Mouse (Mus musculus) c-Kit-positive CD71-positive TER-119-negative erythroid progenitor cells, embryonic 14.5 days (primary cell): ENCODE data around the gene Mafb.

Experiments
- DNase-seq: peaks from one replicate; pipeline ENCODE4 v3.0.0-alpha.2; 2013; ENCODE audit warnings: low read depth

Mafb gene

DNA sequence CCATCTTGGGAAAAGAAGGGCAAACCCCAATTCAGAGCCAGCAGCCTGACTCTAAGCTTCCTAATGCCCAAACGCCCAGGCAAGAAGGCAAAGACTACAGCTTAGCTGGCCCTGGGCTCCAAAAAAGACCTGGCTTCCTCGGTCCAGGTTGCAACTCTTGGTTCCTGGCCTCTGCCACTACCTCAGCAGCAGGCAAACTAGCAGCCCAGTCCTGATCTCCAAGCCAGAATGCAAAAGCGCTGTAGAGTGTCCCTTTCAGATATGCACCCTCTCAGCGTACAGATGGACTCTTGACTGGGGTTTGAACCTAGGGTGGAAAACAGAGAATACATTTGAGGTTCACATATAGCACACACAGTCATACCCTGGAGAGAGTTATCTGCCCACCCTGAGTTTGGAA lies 3.7 kb downstream of the Mafb start:
- DNase-seq, result no peak

- no peak for DNase-seq
Measured at GRCm38 (mm10) chr2:160361442-160362121, 5.3 kb downstream of the Mafb start.

- no peak for DNase-seq
Measured at GRCm38 (mm10) chr2:160360234-160360874, 6.5 kb downstream of the Mafb start.

DNA sequence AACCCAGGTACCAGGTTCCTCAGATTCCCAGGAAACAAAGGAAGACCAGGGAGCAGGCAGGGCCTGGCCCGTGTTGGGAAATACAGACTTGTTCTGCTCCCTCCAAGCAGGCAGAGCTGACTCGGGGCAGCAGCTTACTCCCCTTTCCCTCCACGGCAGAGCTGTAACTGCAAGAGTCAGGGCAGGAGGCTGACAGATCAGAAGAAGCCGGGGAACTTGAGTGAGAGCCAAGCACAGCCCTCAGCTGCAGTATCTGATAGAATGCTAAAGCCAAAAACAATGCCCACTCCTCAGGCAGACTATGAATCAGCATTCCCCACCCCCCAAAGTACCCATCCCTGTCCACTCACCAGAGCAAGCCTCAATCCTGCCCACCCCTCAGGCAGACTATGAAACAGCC lies 8.0 kb downstream of the Mafb start:
- no peak for DNase-seq

- no peak for DNase-seq
Measured at GRCm38 (mm10) chr2:160357442-160357841, 9.4 kb downstream of the Mafb start.

DNA sequence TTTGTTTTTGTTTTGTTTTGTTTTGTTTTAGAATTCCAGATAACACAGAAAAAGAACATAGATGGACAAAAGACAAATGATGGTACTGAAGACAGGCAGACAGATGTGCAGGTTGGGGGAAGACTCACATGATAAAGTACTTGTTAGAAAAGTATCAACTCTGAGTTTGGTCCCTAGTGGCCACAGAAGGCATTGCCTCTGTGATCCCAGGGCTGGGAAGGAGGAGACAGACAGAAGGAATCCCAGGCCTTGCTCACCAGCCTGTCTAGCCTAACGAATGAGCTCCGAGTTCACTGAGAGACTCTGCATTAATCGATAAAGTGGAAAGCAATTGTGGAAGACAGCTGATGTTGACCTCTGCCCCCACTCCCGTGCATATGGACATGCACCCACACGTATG lies 10.7 kb downstream of the Mafb start:
- no peak for DNase-seq

GRCm38 (mm10) chr2:160354319-160354718 lies 12.5 kb downstream of the Mafb start:
- DNase-seq, result no peak

DNA sequence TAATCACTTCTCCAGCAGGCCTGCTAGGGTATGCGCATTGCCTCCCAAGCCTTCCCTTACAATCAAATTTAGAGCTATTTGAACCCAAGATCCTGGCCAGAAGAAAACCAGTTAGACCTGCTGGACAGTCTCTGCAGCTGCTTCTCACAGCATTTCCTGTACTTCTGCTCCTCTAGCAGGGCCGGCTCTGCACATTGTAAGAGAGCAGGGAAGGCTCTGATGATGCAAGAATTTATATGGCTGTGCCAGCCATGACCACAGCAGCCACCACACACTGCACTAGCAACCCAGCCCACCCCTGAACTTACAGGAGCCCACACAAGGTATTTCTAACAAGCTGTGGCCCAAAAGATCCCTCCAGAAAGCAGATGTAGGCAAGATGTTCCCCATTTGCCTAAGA lies 13.3 kb downstream of the Mafb start:
- no peak for DNase-seq

DNA sequence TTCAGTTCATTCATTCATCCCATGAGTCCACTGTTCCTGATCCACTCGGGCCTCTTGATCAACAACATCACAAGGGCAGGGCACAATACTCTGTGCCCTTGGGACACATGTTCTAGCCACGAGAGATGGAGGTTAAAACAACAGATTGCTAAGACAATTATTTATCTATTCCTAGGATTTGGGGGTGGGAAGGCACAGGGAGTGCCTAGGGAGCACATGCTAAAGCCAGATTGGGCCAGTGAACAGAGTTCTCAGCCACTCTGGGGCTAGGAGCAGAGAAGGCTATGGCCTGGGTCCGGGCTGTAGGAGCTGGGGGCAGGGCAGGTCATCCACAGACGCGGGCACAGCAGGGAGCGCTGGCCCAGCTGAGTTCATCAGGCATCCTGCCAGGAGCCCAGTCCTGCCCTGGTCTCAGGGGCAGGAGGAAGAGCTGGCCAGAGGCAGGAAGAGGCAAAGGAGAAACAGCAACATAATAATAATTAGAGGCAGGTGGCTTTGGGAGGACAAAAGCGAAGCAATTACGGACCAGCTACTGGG lies 15.8 kb downstream of the Mafb start:
- DNase-seq, result no peak

- no peak for DNase-seq
Measured at GRCm38 (mm10) chr2:160349578-160349977, 17.3 kb downstream of the Mafb start.

DNA sequence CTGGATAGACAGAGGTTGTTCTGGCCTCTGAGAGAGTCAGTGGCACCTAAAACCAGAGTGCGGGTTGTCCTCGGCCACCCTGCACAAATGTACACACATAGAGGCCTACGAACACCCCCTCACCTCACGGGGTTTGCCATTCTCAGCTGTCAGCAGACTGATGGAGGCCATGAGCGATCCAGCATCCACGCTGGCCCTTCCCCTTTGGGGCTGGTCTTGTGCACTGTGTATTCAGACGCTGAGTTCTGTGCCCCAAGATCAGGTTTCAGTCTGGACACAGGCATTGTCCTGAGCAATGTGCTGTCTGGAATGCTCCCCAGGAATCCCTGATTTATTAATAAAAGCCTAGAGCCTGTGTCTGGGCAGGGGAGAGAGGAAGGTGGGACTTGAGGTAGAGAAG lies 18.1 kb downstream of the Mafb start:
- DNase-seq, result no peak

GRCm38 (mm10) chr2:160348072-160348604 lies 18.7 kb downstream of the Mafb start:
- DNase-seq, result no peak

DNA sequence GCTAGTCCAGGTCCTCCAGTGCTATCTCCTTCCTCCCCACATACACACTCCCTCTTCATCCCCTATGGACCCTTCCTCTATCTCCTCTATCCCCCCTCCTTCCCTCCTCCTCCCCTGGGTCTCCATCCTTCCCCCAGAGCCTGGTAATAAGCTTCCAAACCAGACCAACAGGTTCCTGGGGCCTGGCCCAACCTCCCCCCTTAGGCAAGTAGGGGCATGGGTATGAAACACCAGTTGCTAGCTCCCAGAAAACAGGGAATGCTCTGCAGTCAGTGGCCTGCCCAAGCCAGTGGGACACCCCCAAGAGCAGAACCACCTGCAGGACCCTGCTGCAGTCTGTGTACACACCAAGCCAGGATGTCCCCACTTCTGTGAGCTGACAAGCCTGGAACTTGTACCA lies 21.2 kb downstream of the Mafb start:
- no peak for DNase-seq

DNA sequence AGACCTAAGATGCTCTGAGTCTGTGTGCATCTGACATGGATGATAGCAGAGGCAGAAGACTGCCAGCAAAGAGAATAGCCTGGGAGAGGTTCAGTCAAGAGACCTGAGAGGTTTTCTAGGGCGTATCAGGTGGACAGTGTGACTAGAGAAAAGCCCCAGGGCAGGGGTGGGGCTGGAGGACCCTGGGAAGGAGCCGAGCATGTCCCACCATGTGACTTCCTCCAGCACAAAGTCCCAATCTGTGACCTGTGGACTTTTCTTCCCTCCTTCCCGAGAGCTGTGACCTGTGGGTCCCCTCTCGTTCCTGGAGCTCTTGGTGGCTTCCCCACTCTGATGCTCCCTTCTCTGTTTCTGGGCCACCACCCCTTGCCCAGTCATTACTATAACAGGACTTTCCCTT lies 26.7 kb downstream of the Mafb start:
- no peak for DNase-seq

GRCm38 (mm10) chr2:160339595-160339994 lies 27.3 kb downstream of the Mafb start:
- no peak for DNase-seq

DNA sequence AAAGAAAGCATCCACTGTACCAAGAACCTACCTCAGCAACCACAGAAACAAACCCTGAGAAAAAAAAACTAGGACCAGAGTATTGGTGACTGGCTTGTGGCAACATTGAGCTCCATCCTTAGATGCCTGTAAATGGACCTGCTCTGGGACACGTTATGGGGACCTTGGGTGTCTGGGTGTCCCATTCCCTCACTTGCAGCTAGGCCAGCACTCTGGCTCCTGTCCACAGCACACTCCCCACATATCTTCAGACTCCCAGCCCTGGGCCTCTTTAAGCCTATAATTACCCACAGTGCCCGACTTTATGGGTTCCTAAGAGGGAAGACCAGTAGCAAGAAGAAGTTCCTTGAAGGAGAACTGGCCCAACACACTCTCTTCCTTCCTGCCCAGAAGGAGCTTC lies 30.8 kb downstream of the Mafb start:
- no peak for DNase-seq

DNA sequence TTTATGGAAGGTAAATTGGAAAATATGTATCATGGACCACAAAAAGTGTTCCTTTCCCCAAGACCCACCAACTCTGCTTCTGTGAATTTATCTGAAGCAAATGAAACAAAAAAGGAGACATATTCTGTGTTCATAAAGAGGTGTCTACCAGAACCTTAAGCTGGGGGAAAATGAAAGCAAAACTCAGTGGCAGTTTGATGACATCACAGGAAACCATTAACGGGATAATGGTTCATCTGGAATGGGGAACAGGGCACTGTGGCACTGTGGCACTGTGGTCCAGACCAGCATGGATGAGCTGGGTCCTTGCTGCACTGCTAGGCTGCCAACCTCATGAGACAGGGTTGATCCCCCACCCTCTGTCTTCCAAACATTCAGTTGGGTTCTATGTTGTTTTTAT lies 31.8 kb downstream of the Mafb start:
- DNase-seq, result no peak

GRCm38 (mm10) chr2:160334111-160334661 lies 32.7 kb downstream of the Mafb start, which contains the start of gene Gm826:
Gene Gm826 (minus strand): TSS chr2:160334162.
- DNase-seq, result no peak

GRCm38 (mm10) chr2:160332516-160333325 lies 34.1 kb downstream of the Mafb start:
- no peak for DNase-seq

DNA sequence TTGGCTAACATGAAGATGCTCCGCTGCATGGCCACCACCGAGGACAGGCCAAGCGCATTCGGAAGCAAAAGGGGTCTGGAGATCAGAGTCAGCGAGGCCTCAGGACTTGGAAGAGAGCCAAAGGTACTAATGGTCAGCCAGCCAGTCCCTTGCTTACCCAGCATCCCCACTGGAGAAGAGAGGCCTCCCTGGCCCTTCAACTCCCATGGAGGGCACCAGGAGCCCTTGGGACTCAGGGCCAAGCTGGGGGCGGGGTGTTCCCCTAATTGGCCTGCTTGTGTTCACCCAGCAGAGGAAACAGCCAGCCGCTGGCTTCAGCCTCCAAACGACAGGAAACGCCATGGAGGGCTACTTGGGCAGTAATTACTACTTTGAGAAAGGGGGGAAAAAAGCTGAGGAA lies 38.0 kb downstream of the Mafb start:
- no peak for DNase-seq

DNA sequence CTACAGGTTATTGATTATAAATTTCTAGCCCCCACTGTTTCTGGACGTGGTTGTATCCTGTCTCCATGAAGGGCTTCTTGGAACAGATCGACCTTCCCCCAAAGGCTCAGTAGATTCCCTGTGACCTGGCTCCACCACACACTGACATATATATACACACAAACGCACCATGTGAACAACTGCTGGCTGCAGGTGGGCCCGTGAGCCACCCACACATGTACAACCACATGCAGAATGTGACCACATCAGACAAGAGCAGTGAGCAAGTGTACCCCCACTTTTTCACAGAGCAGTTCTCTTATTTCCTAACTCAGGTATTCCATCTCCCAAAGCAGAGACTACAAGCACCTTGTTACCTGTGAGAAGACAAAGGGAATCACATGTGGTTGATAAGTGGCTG lies 39.1 kb downstream of the Mafb start:
- DNase-seq, result no peak

DNA sequence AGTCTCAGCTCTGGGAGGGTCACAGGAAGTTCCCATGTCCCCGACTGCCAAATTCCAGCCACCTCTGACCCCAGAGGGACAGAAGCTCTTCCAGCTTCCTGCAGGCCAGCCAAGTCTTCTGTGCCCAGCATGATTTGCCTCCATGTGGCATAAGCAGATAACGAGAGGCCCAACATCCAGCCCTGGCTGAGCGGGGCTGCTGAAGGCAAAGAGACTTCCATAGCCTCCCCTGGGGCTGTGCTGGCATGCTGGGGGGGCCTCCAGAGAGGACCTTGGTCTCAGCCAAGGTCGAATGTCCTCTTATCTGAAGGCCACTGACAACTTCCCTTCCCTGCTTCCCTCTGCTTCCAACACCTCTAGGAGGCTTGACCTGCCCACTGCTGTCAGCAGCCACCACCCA lies 39.7 kb downstream of the Mafb start:
- no peak for DNase-seq
